Mouse (Mus musculus): ENCODE measurements around the gene Ssx2ip.

DNA sequence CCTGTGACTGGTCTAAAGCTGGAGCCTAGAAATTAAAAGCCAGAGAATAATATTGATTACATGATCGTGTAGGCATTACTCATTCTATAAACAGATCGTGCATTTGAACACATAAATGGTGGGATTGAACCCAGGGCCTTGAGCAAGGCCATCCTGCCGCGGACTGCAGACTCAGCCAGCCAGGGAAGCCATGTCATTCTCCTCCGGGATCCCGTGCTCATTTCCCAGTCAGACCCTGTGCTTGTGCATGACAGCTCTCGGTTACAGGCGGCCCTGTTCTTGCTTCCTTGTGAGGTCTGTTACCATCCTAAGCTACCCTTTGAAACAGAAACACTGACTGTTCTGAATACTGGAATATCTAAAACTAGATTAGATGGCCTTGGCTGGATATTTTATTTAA lies 30.2 kb downstream of the Ssx2ip start:
- no peak for TF ChIP-seq CTCF (IDR thresholded peaks at IDR 0.05; ENCODE audit: low read depth, low read length)
- no peak for TF ChIP-seq GATA1 (IDR thresholded peaks at IDR 0.05; ENCODE audit: borderline replicate concordance, low read length)
- TF ChIP-seq POLR2AphosphoS5 (IDR thresholded peaks at IDR 0.05; ENCODE audit: insufficient replicate concordance, low read depth, low read length): no peak

All from G1E (cell line).